Mouse (Mus musculus) CD4-positive naive resting alpha-beta T cell, adult 57 days (primary cell): ENCODE results near the gene Hck. TPM values are rescaled to one million over a fixed set of nuclear protein-coding genes. Genes with fewer than 3 reads are reported as not detected.

Experiments
- total RNA-seq: library from RNA; stranded (reverse); gene quantifications from one replicate; pipeline ENCODE4 v1.2.4, GENCODE M21; 2023

Hck gene
- 7.9 TPM for total RNA-seq

DNA sequence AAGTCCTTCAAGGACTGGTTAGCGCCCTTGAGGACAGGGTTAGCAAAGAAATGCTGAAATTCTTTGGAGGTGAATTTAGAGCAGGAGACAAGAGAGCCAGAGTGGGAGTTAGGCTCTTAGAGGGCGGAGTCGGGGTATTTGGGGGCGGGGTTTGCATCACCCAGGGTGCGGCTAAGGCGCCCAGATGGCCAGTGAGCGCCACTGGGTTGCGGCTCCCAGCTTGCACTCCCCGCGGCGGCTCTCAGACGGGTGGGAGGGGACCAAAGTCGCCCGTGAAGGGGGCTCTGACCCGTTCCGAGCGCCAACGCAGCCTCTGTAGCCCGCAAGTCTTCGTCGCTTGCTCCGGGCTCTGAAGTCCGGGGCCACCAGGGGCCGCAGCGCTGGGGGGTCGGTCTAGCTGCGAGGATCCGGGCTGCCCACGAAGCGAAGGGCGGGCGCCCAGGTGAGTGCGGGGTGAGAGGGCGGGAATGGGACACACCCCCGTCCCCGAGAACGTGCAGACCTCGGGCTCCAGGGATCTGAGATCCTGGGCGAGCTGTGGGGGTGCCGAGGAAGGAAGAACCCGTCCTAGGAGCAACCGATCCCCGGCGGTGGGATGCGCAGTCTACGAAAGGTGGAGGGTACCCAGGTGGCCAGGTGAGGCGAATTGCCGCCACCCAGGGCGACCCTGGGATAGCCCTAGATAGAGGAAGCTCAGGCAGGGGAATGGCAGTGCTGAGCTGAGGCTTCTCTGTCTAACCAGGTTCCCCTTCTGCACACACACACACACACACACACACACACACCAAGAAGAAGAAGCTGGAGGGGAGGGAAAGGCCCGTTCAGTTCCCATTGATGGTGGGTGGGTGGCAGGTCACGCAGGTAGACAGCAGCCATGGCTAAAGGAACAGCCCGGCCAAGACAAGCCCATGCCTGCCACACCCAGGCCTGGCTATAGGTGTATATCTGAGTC is at the start of gene Hck:
Hck (plus strand) TSS at position 156 of the 952 bp plus-strand sequence.

GRCm38 (mm10) chr2:153065747-153066508 is 42.3 kb upstream of the Hck start, which contains the start of gene Ccm2l:
Ccm2l (plus strand) TSS chr2:153065955.

DNA sequence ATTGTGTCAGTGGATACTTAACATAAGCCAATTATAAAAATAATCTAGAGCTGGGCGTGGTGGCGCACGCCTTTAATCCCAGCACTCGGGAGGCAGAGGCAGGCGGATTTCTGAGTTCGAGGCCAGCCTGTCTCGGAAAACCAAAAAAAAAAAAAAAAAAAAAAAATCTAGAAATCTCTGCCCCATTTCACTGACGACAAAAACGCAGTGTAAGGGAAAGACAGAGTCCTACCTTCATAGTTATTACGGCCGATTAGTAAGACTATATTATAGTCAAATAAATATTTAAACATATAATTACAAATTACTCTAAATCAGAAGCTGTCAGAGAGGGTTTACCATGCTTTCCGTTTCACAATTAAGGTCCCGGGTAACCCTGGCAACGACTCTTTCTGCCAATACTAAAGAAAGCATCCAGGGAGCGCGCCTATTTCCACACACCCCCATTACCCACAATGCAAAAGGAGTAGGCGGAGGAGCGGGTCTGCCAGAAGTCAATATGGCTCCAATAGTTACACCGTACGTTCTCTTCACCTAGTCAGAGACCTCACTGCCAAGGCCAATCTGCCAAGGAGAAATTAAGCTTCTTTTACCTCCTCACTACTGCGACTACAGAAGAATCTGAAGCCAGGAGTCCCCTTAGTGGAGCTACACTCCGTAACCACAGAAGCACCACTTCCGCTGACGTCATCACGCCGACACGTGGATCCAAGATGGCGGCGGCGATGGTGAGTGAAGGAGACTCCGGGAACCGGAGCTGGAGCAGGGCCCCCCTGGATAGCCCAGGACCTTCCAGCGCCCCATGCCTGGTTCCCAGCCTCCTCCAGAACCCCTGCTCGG is 52.8 kb downstream of the Hck start, which contains the start of gene Tm9sf4:
Tm9sf4 (plus strand) TSS at position 460 of the 840 bp plus-strand sequence.

Other genes with a start within 250 kb of the Hck start
- gene Mylk2, start 197.1 kb upstream of the Hck start, total RNA-seq, result not detected
- not detected for gene Foxs1, start 175.3 kb upstream of the Hck start, total RNA-seq
- not detected for gene Dusp15, start 156.8 kb upstream of the Hck start, total RNA-seq
- gene Ttll9, start 146.0 kb upstream of the Hck start, total RNA-seq, result not detected
- 77.5 TPM for gene Pdrg1, start 93.0 kb upstream of the Hck start, total RNA-seq
- gene Xkr7, start 76.6 kb upstream of the Hck start, total RNA-seq, result not detected
- 3.0 TPM for gene Ccm2l, start 42.5 kb upstream of the Hck start, total RNA-seq
- gene Tm9sf4, start 52.8 kb downstream of the Hck start, total RNA-seq, result 75.0 TPM
- gene Tspyl3, start 117.0 kb downstream of the Hck start, total RNA-seq, result 16.6 TPM
- gene Plagl2, start 133.0 kb downstream of the Hck start, total RNA-seq, result 21.1 TPM
- 33.2 TPM for gene Pofut1, start 133.1 kb downstream of the Hck start, total RNA-seq
- 26.3 TPM for gene Kif3b, start 182.9 kb downstream of the Hck start, total RNA-seq
- gene Asxl1, start 237.4 kb downstream of the Hck start, total RNA-seq, result 80.6 TPM